Mouse (Mus musculus) embryonic fibroblast, embryonic 13.5 days (primary cell): Measurements from ENCODE around the gene Erich6. TPM values are rescaled to one million over a fixed set of nuclear protein-coding genes. Genes with fewer than 3 reads are reported as not detected.

ENCODE experiments used
- H3K27ac ChIP-seq: 2 replicates; pipeline ENCODE4 v1.5.1; 2012; ENCODE audit warnings: low read length, control low read depth, inconsistent platforms; ENCODE audit not compliant: insufficient read depth
- H3K4me1 ChIP-seq: 2 replicates; pipeline ENCODE4 v1.6.1; 2011; ENCODE audit warnings: low read length; ENCODE audit not compliant: control insufficient read depth, insufficient read depth
- H3K4me3 ChIP-seq: 2 replicates; pipeline ENCODE4 v1.5.1; 2011; ENCODE audit warnings: mild to moderate bottlenecking, control low read depth, low read length; ENCODE audit not compliant: insufficient read depth
- CTCF ChIP-seq: IDR thresholded peaks from 2 replicates; pipeline ENCODE4 v1.5.1; 2011; ENCODE audit warnings: mild to moderate bottlenecking, control low read depth, low read length, moderate library complexity, borderline replicate concordance; ENCODE audit not compliant: insufficient read depth
- POLR2A ChIP-seq: IDR thresholded peaks from 2 replicates; pipeline ENCODE4 v1.6.1; 2011; ENCODE audit warnings: low read depth, mild to moderate bottlenecking, control low read depth, low read length, moderate library complexity
- polyA plus RNA-seq: library from polyadenylated mRNA; stranded (reverse); fragments of >200 nt; gene quantifications from 2 replicates; pipeline ENCODE4 v1.2.4, GENCODE M21; 2011; ENCODE audit warnings: low read depth; ENCODE audit not compliant: missing spikeins, insufficient read length

Erich6 gene
- polyA plus RNA-seq, 1 experiment, result 0.32 TPM

GRCm38 (mm10) chr3:58582788-58583426 lies 54.1 kb downstream of the Erich6 start:
- no peak overlapping the region for H3K4me3 ChIP-seq
- no peak overlapping the region for H3K27ac ChIP-seq
- H3K4me1 ChIP-seq, result peaks cover 7% of the 10 kb centered on the region; the same call in 1 of the 2 replicates
- TF ChIP-seq CTCF (no peak), POLR2A (no peak)

GRCm38 (mm10) chr3:58582297-58582696 lies 54.7 kb downstream of the Erich6 start:
- no peak for TF ChIP-seq CTCF
- no peak for TF ChIP-seq POLR2A
- H3K4me3 ChIP-seq, result no peak overlapping the region
- H3K27ac ChIP-seq, result no peak overlapping the region
- peaks cover 7% of the 10 kb centered on the region; the same call in 1 of the 2 replicates for H3K4me1 ChIP-seq

DNA sequence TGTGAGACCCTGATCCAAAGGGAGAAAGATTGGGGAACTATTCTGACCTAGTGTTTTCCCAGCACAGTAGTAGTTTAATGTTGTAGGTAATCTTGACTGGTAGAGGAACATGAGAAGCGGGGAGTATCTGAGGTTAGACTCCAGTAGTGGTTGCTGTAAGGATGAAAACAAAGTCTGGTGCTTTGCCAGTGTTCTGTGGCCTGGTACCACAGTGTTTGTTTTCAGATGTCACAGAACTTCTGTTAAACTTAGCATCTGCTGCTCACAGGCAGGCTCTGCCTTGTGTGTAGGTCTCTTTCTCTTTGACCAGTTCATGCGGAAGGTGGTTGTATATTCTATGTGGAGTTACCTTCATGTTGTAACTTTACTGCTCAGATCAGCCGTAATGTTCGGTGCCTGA lies 55.5 kb downstream of the Erich6 start:
- no peak for TF ChIP-seq CTCF
- no peak for TF ChIP-seq POLR2A
- peaks cover 7% of the 10 kb centered on the region; the same call in 1 of the 2 replicates for H3K4me1 ChIP-seq
- no peak overlapping the region for H3K4me3 ChIP-seq
- H3K27ac ChIP-seq, result no peak overlapping the region

DNA sequence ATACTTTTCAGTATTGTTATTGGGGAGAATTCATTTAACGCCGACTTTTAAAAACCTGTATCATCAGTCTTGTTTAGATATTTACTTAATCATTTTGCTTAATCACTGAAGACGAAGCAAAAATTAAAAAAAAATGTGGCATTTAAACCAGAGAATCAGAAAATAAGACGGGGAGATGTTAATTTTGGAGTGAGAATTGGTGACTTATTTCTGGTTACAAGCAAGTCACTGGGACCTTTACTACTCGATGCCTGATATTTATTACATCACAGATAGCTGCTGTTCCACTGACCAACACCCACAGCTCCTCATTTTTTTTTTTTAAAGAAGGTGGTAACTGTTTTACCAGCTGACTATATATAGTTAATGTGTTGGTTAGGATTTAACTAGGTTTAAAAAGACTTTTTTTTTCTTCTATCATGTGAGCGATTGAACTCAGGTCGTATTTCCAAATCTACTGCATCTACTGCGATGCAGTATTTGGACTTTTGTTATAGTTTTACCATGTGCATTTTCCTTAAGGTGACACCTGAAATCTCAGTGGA lies 59.4 kb downstream of the Erich6 start:
- TF ChIP-seq POLR2A, result no peak
- no peak for TF ChIP-seq CTCF
- Histone ChIP-seq H3K4me3 (peak overlapping the region; percentile 95), H3K4me1 (peaks cover 7% of the 10 kb centered on the region; the same call in 1 of the 2 replicates), H3K27ac (no peak overlapping the region)

DNA sequence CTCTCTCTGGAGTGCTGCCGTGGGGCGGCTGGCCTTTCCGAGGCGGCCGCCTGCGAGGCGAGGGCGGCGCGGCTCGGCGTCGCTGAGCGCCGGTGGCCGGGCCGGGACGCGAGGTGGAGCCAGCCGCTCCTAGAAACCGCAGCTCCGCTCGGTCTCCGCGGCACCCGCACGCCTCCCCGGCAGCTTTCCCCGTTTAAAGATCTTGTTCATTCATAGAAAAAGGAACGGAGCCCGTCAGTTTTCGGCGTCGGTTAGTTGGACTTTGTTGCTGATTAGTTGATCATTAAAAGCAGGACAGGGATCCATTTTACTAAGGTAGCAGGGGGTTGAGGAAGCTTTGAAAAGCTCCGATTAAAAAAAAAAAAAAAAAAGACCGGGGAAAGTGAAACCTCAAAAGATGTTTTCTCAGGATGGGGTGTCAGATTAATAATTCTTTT lies 59.9 kb downstream of the Erich6 start:
- no peak for TF ChIP-seq CTCF
- no peak for TF ChIP-seq POLR2A
- H3K4me3 ChIP-seq, result peak overlapping the region; percentile 95
- H3K4me1 ChIP-seq, result peaks cover 7% of the 10 kb centered on the region; the same call in 1 of the 2 replicates
- peak overlapping the region; percentile 79 for H3K27ac ChIP-seq

DNA sequence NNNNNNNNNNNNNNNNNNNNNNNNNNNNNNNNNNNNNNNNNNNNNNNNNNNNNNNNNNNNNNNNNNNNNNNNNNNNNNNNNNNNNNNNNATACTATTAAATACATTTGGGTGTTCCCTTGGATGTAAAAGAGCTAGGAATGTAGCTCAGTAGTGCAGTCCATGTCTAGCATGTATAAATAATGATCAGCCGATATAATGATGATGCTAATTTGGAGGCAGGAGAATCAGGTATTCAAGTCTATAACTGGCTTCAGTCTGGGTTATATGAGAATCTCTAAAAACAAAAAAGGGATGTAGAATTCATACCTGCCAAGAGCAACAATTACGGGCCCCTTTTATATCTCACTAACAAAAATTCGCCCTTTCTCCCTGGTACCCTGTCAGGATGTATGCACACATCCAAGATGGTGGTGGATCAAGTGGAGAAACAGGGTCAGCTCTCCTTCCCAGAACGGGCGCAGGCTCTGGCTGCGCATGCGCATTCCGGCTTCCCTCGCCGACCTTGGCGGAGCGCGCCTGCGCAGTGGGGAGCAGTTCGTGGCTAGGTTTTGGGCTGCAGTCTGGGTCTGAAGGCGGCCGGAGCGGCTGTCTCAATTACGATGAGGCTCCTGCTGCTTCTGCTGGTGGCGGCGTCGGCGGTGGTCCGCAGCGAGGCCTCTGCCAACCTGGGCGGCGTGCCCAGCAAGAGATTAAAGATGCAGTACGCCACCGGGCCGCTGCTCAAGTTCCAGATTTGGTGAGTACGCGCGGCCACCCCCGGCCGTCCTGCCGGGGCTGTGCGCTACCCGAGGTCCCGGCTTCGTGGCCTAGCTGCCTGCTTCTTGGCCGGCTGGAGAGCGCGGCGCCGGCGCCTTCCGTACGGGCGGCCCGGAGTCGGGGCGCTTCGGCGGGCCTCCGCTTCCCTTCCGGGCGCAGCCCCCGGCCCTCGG lies 60.6 kb downstream of the Erich6 start, which contains the start of gene Selenot:
Selenot (plus strand) TSS at position 500 of the 930 bp plus-strand sequence.
- Histone ChIP-seq H3K4me1 (peaks cover 4% of the 10 kb centered on the region; the same call in 1 of the 2 replicates), H3K27ac (peak within 1 kb of the TSS; percentile 79), H3K4me3 (peak within 1 kb of the TSS; percentile 95)
- TF ChIP-seq POLR2A (peak; percentile 99), CTCF (no peak)

DNA sequence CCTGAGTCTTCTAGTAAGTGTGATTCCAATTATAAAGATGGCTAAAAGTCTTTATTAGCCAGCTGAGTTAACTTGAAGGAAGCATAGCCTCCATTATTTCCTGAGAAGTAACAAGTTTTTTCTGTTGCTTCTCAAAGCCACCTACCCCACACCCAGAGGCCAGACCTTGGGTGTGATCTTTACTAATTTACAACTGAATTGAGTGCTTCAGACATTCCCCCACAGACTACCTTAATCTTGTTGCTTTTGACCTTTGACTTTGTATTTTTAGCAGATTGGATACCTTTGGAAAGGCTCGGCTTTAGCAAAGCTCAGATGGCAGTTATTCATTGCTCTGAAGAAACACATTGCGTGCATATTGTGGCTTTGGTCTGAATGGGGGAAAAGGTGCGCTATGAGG lies 66.2 kb downstream of the Erich6 start:
- no peak overlapping the region for H3K27ac ChIP-seq
- H3K4me3 ChIP-seq, result no peak overlapping the region
- H3K4me1 ChIP-seq, result no peaks in the 10 kb centered on the region
- TF ChIP-seq POLR2A, result no peak
- TF ChIP-seq CTCF, result no peak

Other genes starting within 250 kb of the Erich6 start
- gene Tsc22d2, start 222.5 kb downstream of the Erich6 start, polyA plus RNA-seq, result 94.4 and 114 TPM in 2 replicates
- 85.3 and 107 TPM in 2 replicates for gene Eif2a, start 111.4 kb downstream of the Erich6 start, polyA plus RNA-seq
- 105 and 131 TPM in 2 replicates for gene Serp1, start 111.3 kb downstream of the Erich6 start, polyA plus RNA-seq
- 126 and 130 TPM in 2 replicates for gene Selenot, start 60.6 kb downstream of the Erich6 start, polyA plus RNA-seq
- 13.1 and 20.6 TPM in 2 replicates for gene Siah2, start 55.2 kb upstream of the Erich6 start, polyA plus RNA-seq
- gene Mindy4b-ps, start 185.1 kb upstream of the Erich6 start, polyA plus RNA-seq, result not detected in 2 replicates
- not detected in 2 replicates for gene Clrn1, start 248.1 kb upstream of the Erich6 start, polyA plus RNA-seq